9 mouse cellular contexts compared by ENCODE assay signal in genomic region chr2:33846635-33847034, GRCm38 (mm10). TPM values are rescaled to one million over a fixed set of nuclear protein-coding genes. Genes with fewer than 3 reads are reported as not detected.
DNase-seq lines count a peak whose midpoint lies in the region; ATAC-seq lines count a peak whose summit lies in the region.
"Had no signal": no experiment of that assay in that cellular context is flagged by ENCODE, and none has a peak within 500 bp of the region (broad histone marks: within the 10 kb centered on the region; RNA-seq: fewer than 3 reads in every experiment).

No protein-coding gene starts in this region.

- ATAC-seq in hindbrain, embryonic 13.5 days (ENCODE audit: low FRiP score): no peak
- no peak for ATAC-seq in liver, embryonic 16.5 days (ENCODE audit: low read depth)
- no peak for ATAC-seq in granulocyte monocyte progenitor cell, adult 5-6 weeks (replicated peaks; ENCODE audit: poor library complexity, severe bottlenecking)

- peak overlapping the region; percentile 31; the same call in 1 of the 2 replicates for H3K9ac ChIP-seq in hindbrain, embryonic 13.5 days
- no peak overlapping the region for H3K9ac ChIP-seq in liver, embryonic 16.5 days (ENCODE audit: low read depth, low read length)

- H3K4me2 ChIP-seq in hindbrain, embryonic 13.5 days: no peak overlapping the region
- H3K4me2 ChIP-seq in liver, embryonic 16.5 days (ENCODE audit: low read depth, low read length): no peak overlapping the region

- H3K4me1 ChIP-seq in hindbrain, embryonic 13.5 days (replicated peaks): peaks cover 34% of the 10 kb centered on the region
- peaks cover 67% of the 10 kb centered on the region for H3K4me1 ChIP-seq in liver, embryonic 16.5 days (ENCODE audit: control insufficient read depth, low read depth, low read length)

- H3K27me3 ChIP-seq in hindbrain, embryonic 13.5 days: no peaks in the 10 kb centered on the region
- H3K27me3 ChIP-seq in liver, embryonic 16.5 days (ENCODE audit: control insufficient read depth, insufficient read depth, low read depth, low read length): no peaks in the 10 kb centered on the region

- intact Hi-C loops in gastrocnemius, postnatal 36 days (cut with DNase I): no loop called here

- H3K27ac ChIP-seq in hindbrain, embryonic 13.5 days: peak overlapping the region; percentile 69
- H3K27ac ChIP-seq in liver, embryonic 16.5 days (ENCODE audit: low read length): peak overlapping the region; percentile 3; the same call in 1 of the 2 replicates
- H3K27ac ChIP-seq: left cerebral cortex, adult 2 months had no signal

- peaks cover 20% of the 10 kb centered on the region for H3K36me3 ChIP-seq in hindbrain, embryonic 13.5 days
- H3K36me3 ChIP-seq in liver, embryonic 16.5 days (ENCODE audit: control insufficient read depth, insufficient read depth): no peaks in the 10 kb centered on the region

- peak; percentile 29 for DNase-seq in 3T3-L1 (ENCODE audit: low read depth, low spot score)
- peak; percentile 9 for DNase-seq in NIH3T3 (ENCODE audit: low read depth)
- DNase-seq in gastrocnemius, postnatal 36 days: no peak
- no peak for DNase-seq in cerebellum, adult 9-11 months
- DNase-seq: heart, postnatal 10 days had no signal

- H3K9me3 ChIP-seq in hindbrain, embryonic 13.5 days: no peaks in the 10 kb centered on the region
- no peaks in the 10 kb centered on the region for H3K9me3 ChIP-seq in liver, embryonic 16.5 days (replicated peaks; ENCODE audit: control insufficient read depth, low read length)

- no peak overlapping the region for H3K4me3 ChIP-seq in hindbrain, embryonic 13.5 days
- no peak overlapping the region for H3K4me3 ChIP-seq in liver, embryonic 16.5 days (ENCODE audit: low read depth, low read length)
- H3K4me3 ChIP-seq: left cerebral cortex, adult 2 months had no signal

- WGBS in hindbrain, embryonic 13.5 days: 62% methylated on average over 4 of the region's 4 CpGs
- WGBS in liver, embryonic 16.5 days (ENCODE audit: insufficient replicate concordance): 68% methylated on average over 4 of the region's 4 CpGs

RNA-seq across cellular contexts. Expression of gene Mvb12b, which starts 41.1 kb away (rescaled TPM):
- polyA plus RNA-seq in hindbrain, embryonic 13.5 days (2015; fragmentation: Nextera tagmentation; extraction: Ambion mirVana): 60.9 and 65.0 TPM in 2 replicates
- polyA plus RNA-seq in liver, embryonic 16.5 days (2015; fragmentation: Nextera tagmentation; extraction: Ambion mirVana): 8.7 and 11.0 TPM in 2 replicates
- total RNA-seq in gastrocnemius, postnatal 36 days (2021): 10 to 100 TPM; 25.2 to 27.4 TPM
- total RNA-seq in granulocyte monocyte progenitor cell, adult 5-6 weeks (2014; fragmentation: Nextera tagmentation): 46.2 and 58.5 TPM in 2 replicates
- total RNA-seq in granulocyte monocyte progenitor cell, adult 5-6 weeks (2017): 14.7 and 16.6 TPM in 2 replicates

Comparison
In these comparisons a context has a peak if more than half of its experiments do, and no peak if none do; other contexts are left out.
1. DNase-seq: peak in 3T3-L1 (single experiment) and NIH3T3 (single experiment); none in gastrocnemius, postnatal 36 days (0 of 2) and cerebellum, adult 9-11 months (single experiment).